Mouse (Mus musculus): ENCODE data around the gene Zfp974. TPM values are rescaled to one million over a fixed set of nuclear protein-coding genes. Genes with fewer than 3 reads are reported as not detected.

The Zfp974 gene
- polyA plus RNA-seq, 1 experiment from 2014 or later, result 8.7 TPM

DNA sequence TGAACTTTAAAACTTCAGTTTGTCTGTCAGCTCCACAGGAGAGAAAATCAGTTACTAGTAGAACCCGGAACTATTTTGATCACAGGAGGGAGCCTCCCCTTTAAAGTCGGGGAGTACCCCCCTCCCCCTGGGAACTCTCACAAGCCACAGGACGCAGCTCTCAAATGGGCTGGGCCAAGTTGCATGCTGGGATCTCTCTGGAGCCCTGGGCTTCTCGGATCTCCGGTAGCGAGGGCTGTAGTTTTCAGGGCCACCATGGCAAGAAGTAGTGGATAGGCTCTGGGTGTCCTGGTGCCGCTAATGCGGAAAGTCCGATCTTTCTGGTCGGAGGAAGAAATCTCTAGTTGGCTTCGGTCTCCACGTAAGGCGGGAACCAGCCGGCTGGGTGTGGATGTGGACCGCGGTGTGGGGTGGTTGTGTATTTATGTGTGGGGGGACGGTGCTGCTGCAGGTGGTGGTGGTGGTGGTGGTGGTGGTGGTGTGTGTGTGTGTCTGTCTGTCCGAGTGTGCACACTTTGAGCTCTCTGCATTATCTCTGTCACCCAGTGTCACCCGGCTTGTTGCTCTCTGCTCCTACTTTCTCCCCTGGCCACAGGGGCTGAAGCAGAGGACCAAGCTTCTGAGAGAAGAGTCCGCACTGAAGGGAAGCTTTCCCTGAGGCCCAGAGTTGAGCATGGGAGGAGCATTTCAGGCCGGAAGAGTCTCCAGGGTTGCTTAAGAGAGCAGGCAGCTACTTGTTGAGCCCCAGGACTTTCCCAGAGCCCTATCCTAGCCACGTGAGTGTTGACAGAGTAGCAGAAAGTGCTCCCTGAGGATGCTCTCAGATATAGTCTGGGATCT lies 68.6 kb downstream of the Zfp974 start:
- peak; percentile 95 for ATAC-seq (ENCODE audit: borderline replicate concordance, extremely low read depth, low FRiP score, low TSS enrichment)
- WGBS, result under 1% methylated on average over 22 of the region's 22 CpGs

DNA sequence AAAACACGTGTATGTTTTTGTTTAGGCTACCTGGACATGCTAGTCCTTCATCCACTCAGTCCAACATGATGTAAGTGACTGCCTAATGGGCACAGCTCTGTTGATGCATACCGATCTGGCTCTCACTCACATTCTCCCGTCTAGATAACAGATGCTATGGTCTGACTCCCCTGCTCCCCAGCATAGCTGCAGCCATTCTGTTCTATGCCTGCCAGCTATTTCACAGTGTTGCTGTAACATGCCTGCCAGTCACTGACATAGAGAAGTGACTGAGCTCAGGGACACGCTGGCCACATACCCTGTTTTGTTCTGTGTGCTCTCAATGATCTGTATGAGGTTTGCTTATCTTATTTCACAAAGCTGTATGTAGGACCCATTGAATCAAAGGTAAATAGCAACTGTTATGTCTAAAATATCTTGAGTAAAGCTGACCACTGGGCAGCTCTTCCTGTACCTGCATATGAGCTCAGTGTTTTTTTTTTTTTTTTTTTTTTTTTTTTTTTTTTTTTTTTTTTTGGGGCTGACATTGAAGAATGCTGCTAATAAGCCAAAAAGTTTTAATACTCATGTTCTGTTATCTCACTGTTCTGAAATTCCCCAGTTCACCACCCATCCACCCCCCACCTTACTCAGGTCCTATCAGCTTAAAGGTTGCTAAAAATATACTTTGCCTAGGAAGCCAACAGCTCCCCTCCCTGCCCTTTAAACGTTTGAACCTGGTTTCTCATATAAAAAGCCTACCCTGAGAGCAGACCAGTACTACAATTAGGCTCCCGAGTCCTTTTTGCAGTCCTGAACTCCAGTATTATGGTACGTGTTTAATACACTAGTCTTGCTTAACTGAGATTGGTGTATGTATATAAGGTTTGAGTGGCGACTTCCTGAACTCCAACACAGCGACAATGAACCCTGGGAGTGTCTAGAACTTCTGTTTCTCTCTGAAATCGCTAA lies 69.7 kb downstream of the Zfp974 start:
- Histone ChIP-seq H3K27me3 (no peaks in the 10 kb centered on the region), H3K9ac (peak overlapping the region; percentile 68), H3K4me1 (peaks cover 16% of the 10 kb centered on the region), H3K36me3 (peaks cover 10% of the 10 kb centered on the region; the same call in 1 of the 2 replicates), H3K4me3 (peak overlapping the region; percentile 65), H3K27ac (peak overlapping the region; percentile 92), H3K4me2 (peak overlapping the region; percentile 70), H3K9me3 (no peaks in the 10 kb centered on the region)
- WGBS, result 18% methylated on average over 10 of the region's 10 CpGs
- peak; percentile 23; the same call in 1 of the 2 replicates for ATAC-seq (ENCODE audit: borderline replicate concordance, extremely low read depth, low FRiP score, low TSS enrichment)

More for the DNA sequence above, 68.6 kb downstream of the Zfp974 start:
- Histone ChIP-seq H3K4me3 (peak overlapping the region; percentile 65), H3K9ac (peak overlapping the region; percentile 68), H3K4me1 (peaks cover 16% of the 10 kb centered on the region), H3K27me3 (no peaks in the 10 kb centered on the region), H3K36me3 (peaks cover 10% of the 10 kb centered on the region; the same call in 1 of the 2 replicates), H3K27ac (peak overlapping the region; percentile 92), H3K4me2 (peak overlapping the region; percentile 70), H3K9me3 (no peaks in the 10 kb centered on the region)

Other genes with a start within 250 kb of the Zfp974 start
- 4.0 and 4.3 TPM in 2 replicates for gene Zfp607b, start 240.1 kb downstream of the Zfp974 start, polyA plus RNA-seq (2015; fragmentation: Nextera tagmentation; extraction: Ambion mirVana)
- 33.8 and 38.9 TPM in 2 replicates for gene Zfp60, start 198.1 kb downstream of the Zfp974 start, polyA plus RNA-seq (2015; fragmentation: Nextera tagmentation; extraction: Ambion mirVana)
- gene Zfp626, start 122.3 kb downstream of the Zfp974 start, polyA plus RNA-seq (2015; fragmentation: Nextera tagmentation; extraction: Ambion mirVana), result 1.9 and 2.5 TPM in 2 replicates
- gene Zfp59, start 90.9 kb downstream of the Zfp974 start, polyA plus RNA-seq (2015; fragmentation: Nextera tagmentation; extraction: Ambion mirVana), result 8.4 and 8.5 TPM in 2 replicates
- 3.6 and 4.3 TPM in 2 replicates for gene Zfp607a, start 71.9 kb downstream of the Zfp974 start, polyA plus RNA-seq (2015; fragmentation: Nextera tagmentation; extraction: Ambion mirVana)
- 18.6 and 20.9 TPM in 2 replicates for gene Zfp780b, start 49.7 kb upstream of the Zfp974 start, polyA plus RNA-seq (2015; fragmentation: Nextera tagmentation; extraction: Ambion mirVana)
- 4.0 and 4.8 TPM in 2 replicates for gene Zfp850, start 84.7 kb upstream of the Zfp974 start, polyA plus RNA-seq (2015; fragmentation: Nextera tagmentation; extraction: Ambion mirVana)
- gene Psmc4, start 120.6 kb upstream of the Zfp974 start, polyA plus RNA-seq (2015; fragmentation: Nextera tagmentation; extraction: Ambion mirVana), result 294 and 297 TPM in 2 replicates
- gene Fcgbp, start 141.8 kb upstream of the Zfp974 start, polyA plus RNA-seq (2015; fragmentation: Nextera tagmentation; extraction: Ambion mirVana), result 1.2 TPM in 2 replicates
- gene 9530053A07Rik, start 200.0 kb upstream of the Zfp974 start, polyA plus RNA-seq (2015; fragmentation: Nextera tagmentation; extraction: Ambion mirVana), result 0.03 and 0.04 TPM in 2 replicates
- 119 and 127 TPM in 2 replicates for gene Fbl, start 240.2 kb upstream of the Zfp974 start, polyA plus RNA-seq (2015; fragmentation: Nextera tagmentation; extraction: Ambion mirVana)

All from lung, embryonic 15.5 days (tissue).